Mouse (Mus musculus): Measurements from ENCODE around the gene Olfr479. TPM values are rescaled to one million over a fixed set of nuclear protein-coding genes. Genes with fewer than 3 reads are reported as not detected.
"Not testable (repeated sequence)": the region's sequence is repeated elsewhere in the genome, so short reads cannot be mapped to it uniquely, and the experiment has no call there.

The Olfr479 gene
- not detected in 2 replicates for polyA plus RNA-seq (2014; fragmentation: Nextera tagmentation; extraction: Ambion mirVana)

GRCm38 (mm10) chr7:108050393-108050792 is at the start of gene Olfr479:
Gene Olfr479 (plus strand): TSS chr7:108050693.
- Histone ChIP-seq H3K4me3 (ENCODE audit: low read depth, low read length) (no peak within 1 kb of the TSS), H3K36me3 (ENCODE audit: control insufficient read depth, insufficient read depth, low read length) (no peaks in the 10 kb centered on the region), H3K9me3 (ENCODE audit: control insufficient read depth, low read depth, low read length) (no peaks in the 10 kb centered on the region), H3K27ac (ENCODE audit: low read length) (no peak within 1 kb of the TSS), H3K4me2 (replicated peaks; ENCODE audit: low read depth, low read length) (no peak within 1 kb of the TSS), H3K4me1 (ENCODE audit: control insufficient read depth, insufficient read depth, low read length) (no peaks in the 10 kb centered on the region), H3K9ac (replicated peaks; ENCODE audit: low read depth, low read length) (no peak within 1 kb of the TSS), H3K27me3 (ENCODE audit: control insufficient read depth, insufficient read depth, low read length) (no peaks in the 10 kb centered on the region)
- 88% methylated on average over 2 of the region's 2 CpGs for WGBS
- no peak for ATAC-seq (ENCODE audit: insufficient number of reproducible peaks, insufficient read depth, low FRiP score, low read depth)

GRCm38 (mm10) chr7:108014256-108014655 is 36.2 kb upstream of the Olfr479 start:
- H3K4me1 ChIP-seq (ENCODE audit: control insufficient read depth, insufficient read depth, low read length); H3K4me3 ChIP-seq (ENCODE audit: low read depth, low read length); H3K9me3 ChIP-seq (ENCODE audit: control insufficient read depth, low read depth, low read length); ATAC-seq (ENCODE audit: insufficient number of reproducible peaks, insufficient read depth, low FRiP score, low read depth); H3K36me3 ChIP-seq (ENCODE audit: control insufficient read depth, insufficient read depth, low read length); H3K4me2 ChIP-seq (replicated peaks; ENCODE audit: low read depth, low read length); H3K27ac ChIP-seq (ENCODE audit: low read length); H3K27me3 ChIP-seq (ENCODE audit: control insufficient read depth, insufficient read depth, low read length); H3K9ac ChIP-seq (replicated peaks; ENCODE audit: low read depth, low read length): not testable (repeated sequence)

- H3K9ac ChIP-seq (replicated peaks; ENCODE audit: low read depth, low read length): no peak within 1 kb of the TSS
- 80% methylated on average over 3 of the region's 3 CpGs for WGBS
- H3K36me3 ChIP-seq (ENCODE audit: control insufficient read depth, insufficient read depth, low read length): no peaks in the 10 kb centered on the region
- H3K4me1 ChIP-seq (ENCODE audit: control insufficient read depth, insufficient read depth, low read length): no peaks in the 10 kb centered on the region
- no peaks in the 10 kb centered on the region for H3K27me3 ChIP-seq (ENCODE audit: control insufficient read depth, insufficient read depth, low read length)
- H3K9me3 ChIP-seq (ENCODE audit: control insufficient read depth, low read depth, low read length): no peaks in the 10 kb centered on the region
- H3K4me3 ChIP-seq (ENCODE audit: low read depth, low read length): no peak within 1 kb of the TSS
- no peak for ATAC-seq (ENCODE audit: insufficient number of reproducible peaks, insufficient read depth, low FRiP score, low read depth)
- no peak within 1 kb of the TSS for H3K27ac ChIP-seq (ENCODE audit: low read length)
- no peak within 1 kb of the TSS for H3K4me2 ChIP-seq (replicated peaks; ENCODE audit: low read depth, low read length)
Observed at GRCm38 (mm10) chr7:108033889-108034288, 16.6 kb upstream of the Olfr479 start, which contains the start of gene Olfr478. Gene Olfr478 (minus strand): TSS chr7:108033989.

- Histone ChIP-seq H3K27ac (ENCODE audit: low read length) (no peak within 1 kb of the TSS), H3K9me3 (ENCODE audit: control insufficient read depth, low read depth, low read length) (no peaks in the 10 kb centered on the region; the same call in 1 of the 2 replicates), H3K36me3 (ENCODE audit: control insufficient read depth, insufficient read depth, low read length) (no peaks in the 10 kb centered on the region), H3K4me1 (ENCODE audit: control insufficient read depth, insufficient read depth, low read length) (no peaks in the 10 kb centered on the region), H3K27me3 (ENCODE audit: control insufficient read depth, insufficient read depth, low read length) (no peaks in the 10 kb centered on the region), H3K9ac (replicated peaks; ENCODE audit: low read depth, low read length) (no peak within 1 kb of the TSS), H3K4me2 (replicated peaks; ENCODE audit: low read depth, low read length) (no peak within 1 kb of the TSS), H3K4me3 (ENCODE audit: low read depth, low read length) (no peak within 1 kb of the TSS)
- ATAC-seq (ENCODE audit: insufficient number of reproducible peaks, insufficient read depth, low FRiP score, low read depth): no peak
- WGBS: 71% methylated on average over 1 of the region's 1 CpGs
Observed at GRCm38 (mm10) chr7:108067246-108067645, 16.8 kb downstream of the Olfr479 start, which contains the start of gene Olfr480. Gene Olfr480 (minus strand): TSS chr7:108067346.

GRCm38 (mm10) chr7:108079555-108079954 is 29.1 kb downstream of the Olfr479 start, which contains the start of gene Olfr481:
Gene Olfr481 (plus strand): TSS chr7:108079855.
- H3K36me3 ChIP-seq (ENCODE audit: control insufficient read depth, insufficient read depth, low read length): no peaks in the 10 kb centered on the region
- no peaks in the 10 kb centered on the region for H3K4me1 ChIP-seq (ENCODE audit: control insufficient read depth, insufficient read depth, low read length)
- H3K4me2 ChIP-seq (replicated peaks; ENCODE audit: low read depth, low read length): no peak within 1 kb of the TSS
- ATAC-seq (ENCODE audit: insufficient number of reproducible peaks, insufficient read depth, low FRiP score, low read depth): no peak
- no peaks in the 10 kb centered on the region for H3K9me3 ChIP-seq (ENCODE audit: control insufficient read depth, low read depth, low read length)
- no peaks in the 10 kb centered on the region for H3K27me3 ChIP-seq (ENCODE audit: control insufficient read depth, insufficient read depth, low read length)
- H3K9ac ChIP-seq (replicated peaks; ENCODE audit: low read depth, low read length): no peak within 1 kb of the TSS
- no peak within 1 kb of the TSS for H3K4me3 ChIP-seq (ENCODE audit: low read depth, low read length)
- no peak within 1 kb of the TSS for H3K27ac ChIP-seq (ENCODE audit: low read length)

GRCm38 (mm10) chr7:108097486-108097885 is 47.0 kb downstream of the Olfr479 start, which contains the start of gene Olfr482:
Gene Olfr482 (minus strand): TSS chr7:108097586.
- no peaks in the 10 kb centered on the region for H3K9me3 ChIP-seq (ENCODE audit: control insufficient read depth, low read depth, low read length)
- no peak within 1 kb of the TSS for H3K4me3 ChIP-seq (ENCODE audit: low read depth, low read length)
- H3K27ac ChIP-seq (ENCODE audit: low read length): no peak within 1 kb of the TSS
- H3K4me1 ChIP-seq (ENCODE audit: control insufficient read depth, insufficient read depth, low read length): no peaks in the 10 kb centered on the region
- no peak for ATAC-seq (ENCODE audit: insufficient number of reproducible peaks, insufficient read depth, low FRiP score, low read depth)
- no peak within 1 kb of the TSS for H3K9ac ChIP-seq (replicated peaks; ENCODE audit: low read depth, low read length)
- 65% methylated on average over 1 of the region's 1 CpGs for WGBS
- H3K4me2 ChIP-seq (replicated peaks; ENCODE audit: low read depth, low read length): no peak within 1 kb of the TSS
- no peaks in the 10 kb centered on the region for H3K36me3 ChIP-seq (ENCODE audit: control insufficient read depth, insufficient read depth, low read length)
- H3K27me3 ChIP-seq (ENCODE audit: control insufficient read depth, insufficient read depth, low read length): no peaks in the 10 kb centered on the region

GRCm38 (mm10) chr7:108100549-108100948 is 50.1 kb downstream of the Olfr479 start, which contains the start of gene Olfr483:
Gene Olfr483 (plus strand): TSS chr7:108100849.
- Histone ChIP-seq H3K27me3 (ENCODE audit: control insufficient read depth, insufficient read depth, low read length) (no peaks in the 10 kb centered on the region), H3K9me3 (ENCODE audit: control insufficient read depth, low read depth, low read length) (no peaks in the 10 kb centered on the region), H3K4me3 (ENCODE audit: low read depth, low read length) (no peak within 1 kb of the TSS), H3K9ac (replicated peaks; ENCODE audit: low read depth, low read length) (no peak within 1 kb of the TSS), H3K36me3 (ENCODE audit: control insufficient read depth, insufficient read depth, low read length) (no peaks in the 10 kb centered on the region), H3K4me2 (replicated peaks; ENCODE audit: low read depth, low read length) (no peak within 1 kb of the TSS), H3K4me1 (ENCODE audit: control insufficient read depth, insufficient read depth, low read length) (no peaks in the 10 kb centered on the region), H3K27ac (ENCODE audit: low read length) (no peak within 1 kb of the TSS)
- 88% methylated on average over 1 of the region's 1 CpGs for WGBS
- no peak for ATAC-seq (ENCODE audit: insufficient number of reproducible peaks, insufficient read depth, low FRiP score, low read depth)

Other genes starting within 250 kb of the Olfr479 start
- not detected in 2 replicates for gene Ovch2, start 249.5 kb upstream of the Olfr479 start, polyA plus RNA-seq (2014; fragmentation: Nextera tagmentation; extraction: Ambion mirVana)
- gene Olfr467, start 238.4 kb upstream of the Olfr479 start, polyA plus RNA-seq (2014; fragmentation: Nextera tagmentation; extraction: Ambion mirVana): not detected in 2 replicates
- gene Olfr469, start 225.2 kb upstream of the Olfr479 start, polyA plus RNA-seq (2014; fragmentation: Nextera tagmentation; extraction: Ambion mirVana): not detected in 2 replicates
- gene Olfr470, start 203.2 kb upstream of the Olfr479 start, polyA plus RNA-seq (2014; fragmentation: Nextera tagmentation; extraction: Ambion mirVana): not detected in 2 replicates
- not detected in 2 replicates for gene Olfr472, start 152.8 kb upstream of the Olfr479 start, polyA plus RNA-seq (2014; fragmentation: Nextera tagmentation; extraction: Ambion mirVana)
- gene Olfr473, start 120.2 kb upstream of the Olfr479 start, polyA plus RNA-seq (2014; fragmentation: Nextera tagmentation; extraction: Ambion mirVana): not detected in 2 replicates
- gene Olfr474, start 96.0 kb upstream of the Olfr479 start, polyA plus RNA-seq (2014; fragmentation: Nextera tagmentation; extraction: Ambion mirVana): not detected in 2 replicates
- not detected in 2 replicates for gene Olfr476, start 85.9 kb upstream of the Olfr479 start, polyA plus RNA-seq (2014; fragmentation: Nextera tagmentation; extraction: Ambion mirVana)
- not detected in 2 replicates for gene Olfr477, start 64.0 kb upstream of the Olfr479 start, polyA plus RNA-seq (2014; fragmentation: Nextera tagmentation; extraction: Ambion mirVana)
- gene Olfr478, start 16.7 kb upstream of the Olfr479 start, polyA plus RNA-seq (2014; fragmentation: Nextera tagmentation; extraction: Ambion mirVana): not detected in 2 replicates
- not detected in 2 replicates for gene Olfr480, start 16.7 kb downstream of the Olfr479 start, polyA plus RNA-seq (2014; fragmentation: Nextera tagmentation; extraction: Ambion mirVana)
- gene Olfr481, start 29.2 kb downstream of the Olfr479 start, polyA plus RNA-seq (2014; fragmentation: Nextera tagmentation; extraction: Ambion mirVana): not detected in 2 replicates
- gene Olfr482, start 46.9 kb downstream of the Olfr479 start, polyA plus RNA-seq (2014; fragmentation: Nextera tagmentation; extraction: Ambion mirVana): 0.17 TPM in 1 of 2 replicates, not detected in the other
- gene Olfr483, start 50.2 kb downstream of the Olfr479 start, polyA plus RNA-seq (2014; fragmentation: Nextera tagmentation; extraction: Ambion mirVana): not detected in 2 replicates
- not detected in 2 replicates for gene Olfr484, start 76.8 kb downstream of the Olfr479 start, polyA plus RNA-seq (2014; fragmentation: Nextera tagmentation; extraction: Ambion mirVana)
- not detected in 2 replicates for gene Olfr485, start 109.2 kb downstream of the Olfr479 start, polyA plus RNA-seq (2014; fragmentation: Nextera tagmentation; extraction: Ambion mirVana)
- gene Olfr486, start 122.0 kb downstream of the Olfr479 start, polyA plus RNA-seq (2014; fragmentation: Nextera tagmentation; extraction: Ambion mirVana): not detected in 2 replicates
- gene Olfr487, start 163.9 kb downstream of the Olfr479 start, polyA plus RNA-seq (2014; fragmentation: Nextera tagmentation; extraction: Ambion mirVana): not detected in 2 replicates
- not detected in 2 replicates for gene Olfr488, start 207.7 kb downstream of the Olfr479 start, polyA plus RNA-seq (2014; fragmentation: Nextera tagmentation; extraction: Ambion mirVana)
- gene Olfr490, start 238.2 kb downstream of the Olfr479 start, polyA plus RNA-seq (2014; fragmentation: Nextera tagmentation; extraction: Ambion mirVana): not detected in 2 replicates